Mouse (Mus musculus): ENCODE measurements around the gene Isl2. TPM values are rescaled to one million over a fixed set of nuclear protein-coding genes. Genes with fewer than 3 reads are reported as not detected.

Isl2 gene
- polyA plus RNA-seq, 1 experiment, result 3.2 TPM

- H3K27me3 ChIP-seq (ENCODE audit: control insufficient read depth, insufficient read depth, insufficient read length), result no peaks in the 10 kb centered on the region
These were observed 534 bp downstream of the Isl2 start for GRCm38 (mm10) chr9:55539006-55539405.

GRCm38 (mm10) chr9:55539661-55540390 is 1.4 kb downstream of the Isl2 start:
- TF ChIP-seq MAX (IDR thresholded peaks at IDR 0.05; ENCODE audit: low read depth) (no peak), USF1 (IDR thresholded peaks at IDR 0.05; ENCODE audit: low read depth) (no peak), MYOG (IDR thresholded peaks at IDR 0.05; ENCODE audit: control insufficient read depth in 1 of 3, insufficient read depth in 1 of 3, insufficient read length in 2 of 3, low read depth in 2 of 3) (no peak), TCF12 (IDR thresholded peaks at IDR 0.05; ENCODE audit: insufficient read depth, poor library complexity, severe bottlenecking) (no peak), E2F4 (IDR thresholded peaks at IDR 0.05; ENCODE audit: insufficient read depth) (no peak), MYOD1 (IDR thresholded peaks at IDR 0.05; ENCODE audit: control insufficient read depth in 1 of 3, insufficient read length in 2 of 3, low read depth in 2 of 3) (no peak)
- Histone ChIP-seq H3ac (ENCODE audit: control insufficient read depth, insufficient read length) (no peak overlapping the region), H3K27me3 (ENCODE audit: control insufficient read depth, insufficient read depth, insufficient read length) (no peaks in the 10 kb centered on the region), H3K4me2 (ENCODE audit: low read depth) (peak overlapping the region; percentile 76), H3K36me3 (ENCODE audit: control insufficient read depth, insufficient read depth) (no peaks in the 10 kb centered on the region), H3K4me3 (peak overlapping the region; percentile 42), H3K79me2 (ENCODE audit: control insufficient read depth, insufficient read depth) (no peaks in the 10 kb centered on the region)

More at GRCm38 (mm10) chr9:55539006-55539405, 534 bp downstream of the Isl2 start:
- H3K36me3 ChIP-seq (ENCODE audit: control insufficient read depth, insufficient read depth), result no peaks in the 10 kb centered on the region
- no peaks in the 10 kb centered on the region for H3K79me2 ChIP-seq (ENCODE audit: control insufficient read depth, insufficient read depth)
- no peak overlapping the region for H3K4me3 ChIP-seq
- H3K4me2 ChIP-seq (ENCODE audit: low read depth), result no peak overlapping the region
- H3ac ChIP-seq (ENCODE audit: control insufficient read depth, insufficient read length), result no peak overlapping the region
- no peak for TF ChIP-seq MYOD1 (IDR thresholded peaks at IDR 0.05; ENCODE audit: control insufficient read depth in 1 of 3, insufficient read length in 2 of 3, low read depth in 2 of 3)
- no peak for TF ChIP-seq USF1 (IDR thresholded peaks at IDR 0.05; ENCODE audit: low read depth)
- no peak for TF ChIP-seq TCF3 (IDR thresholded peaks at IDR 0.05; ENCODE audit: insufficient read length, low read depth)
- TF ChIP-seq E2F4 (IDR thresholded peaks at IDR 0.05; ENCODE audit: insufficient read depth), result no peak
- no peak for TF ChIP-seq POLR2AphosphoS2 (IDR thresholded peaks at IDR 0.05; ENCODE audit: insufficient read length, low read depth)
- no peak for TF ChIP-seq MYOG (IDR thresholded peaks at IDR 0.05; ENCODE audit: control insufficient read depth in 1 of 3, insufficient read depth in 1 of 3, insufficient read length in 2 of 3, low read depth in 2 of 3)
- no peak for TF ChIP-seq POLR2A (IDR thresholded peaks at IDR 0.05; ENCODE audit: insufficient read length, low read depth)
- TF ChIP-seq MAX (IDR thresholded peaks at IDR 0.05; ENCODE audit: low read depth), result no peak
- TF ChIP-seq REST (IDR thresholded peaks at IDR 0.05; ENCODE audit: insufficient read depth, insufficient read length), result no peak

- TF ChIP-seq TCF12 (IDR thresholded peaks at IDR 0.05; ENCODE audit: insufficient read depth, poor library complexity, severe bottlenecking) (no peak), TCF3 (IDR thresholded peaks at IDR 0.05; ENCODE audit: insufficient read length, low read depth) (no peak), POLR2A (IDR thresholded peaks at IDR 0.05; ENCODE audit: insufficient read length, low read depth) (no peak), SRF (IDR thresholded peaks at IDR 0.05; ENCODE audit: control insufficient read depth, insufficient read length, low read depth) (no peak), USF1 (IDR thresholded peaks at IDR 0.05; ENCODE audit: low read depth) (no peak), CEBPB (IDR thresholded peaks at IDR 0.05; ENCODE audit: insufficient read depth, poor library complexity, severe bottlenecking) (no peak), MYOD1 (IDR thresholded peaks at IDR 0.05; ENCODE audit: control insufficient read depth in 1 of 3, insufficient read length in 2 of 3, low read depth in 2 of 3) (no peak), MAX (IDR thresholded peaks at IDR 0.05; ENCODE audit: low read depth) (no peak), REST (IDR thresholded peaks at IDR 0.05; ENCODE audit: insufficient read depth, insufficient read length) (no peak), E2F4 (IDR thresholded peaks at IDR 0.05; ENCODE audit: insufficient read depth) (no peak), POLR2AphosphoS2 (IDR thresholded peaks at IDR 0.05; ENCODE audit: insufficient read length, low read depth) (no peak), MYOG (IDR thresholded peaks at IDR 0.05; ENCODE audit: control insufficient read depth in 1 of 3, insufficient read depth in 1 of 3, insufficient read length in 2 of 3, low read depth in 2 of 3) (no peak)
- H3ac ChIP-seq (ENCODE audit: control insufficient read depth, insufficient read length), result no peak overlapping the region
- peak overlapping the region; percentile 76 for H3K4me2 ChIP-seq (ENCODE audit: low read depth)
- no peaks in the 10 kb centered on the region for H3K27me3 ChIP-seq (ENCODE audit: control insufficient read depth, insufficient read depth, insufficient read length)
- no peaks in the 10 kb centered on the region for H3K79me2 ChIP-seq (ENCODE audit: control insufficient read depth, insufficient read depth)
- H3K4me3 ChIP-seq, result peak overlapping the region; percentile 42
- no peaks in the 10 kb centered on the region for H3K36me3 ChIP-seq (ENCODE audit: control insufficient read depth, insufficient read depth)
These were observed 1.9 kb downstream of the Isl2 start for GRCm38 (mm10) chr9:55540391-55540770.

DNA sequence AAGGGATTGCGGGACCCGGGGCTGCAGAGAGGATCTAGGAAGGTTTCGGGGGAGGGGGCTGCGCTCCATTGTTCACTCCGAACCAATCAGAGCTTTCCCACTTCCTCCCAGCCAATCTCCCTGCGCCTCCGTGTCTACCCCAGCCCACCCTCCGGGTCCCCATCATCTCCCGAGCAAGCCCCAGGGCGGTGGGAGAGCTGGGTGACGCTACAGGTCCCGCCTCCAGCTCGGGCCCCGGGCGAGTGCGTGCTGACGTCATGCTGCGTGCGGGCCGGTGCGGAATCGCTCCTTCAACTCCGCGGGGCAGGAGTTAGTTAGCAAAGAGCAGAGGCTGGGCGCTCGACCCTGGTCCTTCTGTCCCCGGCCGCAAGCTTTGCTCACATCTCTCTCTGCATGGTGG is 2.4 kb downstream of the Isl2 start:
- Histone ChIP-seq H3K27me3 (ENCODE audit: control insufficient read depth, insufficient read depth, insufficient read length) (no peaks in the 10 kb centered on the region), H3ac (ENCODE audit: control insufficient read depth, insufficient read length) (peak overlapping the region; percentile 41), H3K4me2 (ENCODE audit: low read depth) (peak overlapping the region; percentile 76), H3K36me3 (ENCODE audit: control insufficient read depth, insufficient read depth) (no peaks in the 10 kb centered on the region), H3K79me2 (ENCODE audit: control insufficient read depth, insufficient read depth) (no peaks in the 10 kb centered on the region), H3K4me3 (peak overlapping the region; percentile 42)
- TF ChIP-seq MYOG (IDR thresholded peaks at IDR 0.05; ENCODE audit: control insufficient read depth in 1 of 3, insufficient read depth in 1 of 3, insufficient read length in 2 of 3, low read depth in 2 of 3) (no peak), TCF12 (IDR thresholded peaks at IDR 0.05; ENCODE audit: insufficient read depth, poor library complexity, severe bottlenecking) (no peak), SRF (IDR thresholded peaks at IDR 0.05; ENCODE audit: control insufficient read depth, insufficient read length, low read depth) (no peak), REST (IDR thresholded peaks at IDR 0.05; ENCODE audit: insufficient read depth, insufficient read length) (no peak), POLR2A (IDR thresholded peaks at IDR 0.05; ENCODE audit: insufficient read length, low read depth) (peak; percentile 70), MYOD1 (IDR thresholded peaks at IDR 0.05; ENCODE audit: control insufficient read depth in 1 of 3, insufficient read length in 2 of 3, low read depth in 2 of 3) (no peak), CEBPB (IDR thresholded peaks at IDR 0.05; ENCODE audit: insufficient read depth, poor library complexity, severe bottlenecking) (no peak), POLR2AphosphoS2 (IDR thresholded peaks at IDR 0.05; ENCODE audit: insufficient read length, low read depth) (peak; percentile 64)

Measured in myocyte (in vitro differentiated cells).